Mouse (Mus musculus) liver, embryonic 14.5 days (tissue): ENCODE measurements around the gene Dusp3.

Experiments
- CTCF ChIP-seq: IDR thresholded peaks from 2 replicates; pipeline ENCODE4 v1.5.1; 2016; ENCODE audit warnings: antibody characterized with exemption, low read depth, control low read depth
- EP300 ChIP-seq: IDR thresholded peaks from 2 replicates; pipeline ENCODE4 v1.6.1; 2016; ENCODE audit warnings: antibody characterized with exemption, low read depth

- TF ChIP-seq CTCF: peak; percentile 18; the same call in 1 of the 2 replicates
- no peak for TF ChIP-seq EP300
Measured at GRCm38 (mm10) chr11:102013201-102013600, 26.4 kb upstream of the Dusp3 start.
